Mouse (Mus musculus) kidney, adult 2 months (tissue): ENCODE measurements around the gene Sema4d.

Experiments
- CTCF ChIP-seq: fragments of 200-500 bp; conservative IDR thresholded peaks from 2 replicates; pipeline ENCODE4 v1.5.1; 2011; ENCODE audit warnings: low read depth, mild to moderate bottlenecking, control low read depth, low read length, moderate library complexity, mixed read lengths; ENCODE audit not compliant: insufficient read depth, insufficient read length
- POLR2A ChIP-seq: fragments of 200-500 bp; IDR thresholded peaks from one replicate; pipeline ENCODE4 v1.6.1; 2011; ENCODE audit warnings: low read depth, low read length, control low read depth

DNA sequence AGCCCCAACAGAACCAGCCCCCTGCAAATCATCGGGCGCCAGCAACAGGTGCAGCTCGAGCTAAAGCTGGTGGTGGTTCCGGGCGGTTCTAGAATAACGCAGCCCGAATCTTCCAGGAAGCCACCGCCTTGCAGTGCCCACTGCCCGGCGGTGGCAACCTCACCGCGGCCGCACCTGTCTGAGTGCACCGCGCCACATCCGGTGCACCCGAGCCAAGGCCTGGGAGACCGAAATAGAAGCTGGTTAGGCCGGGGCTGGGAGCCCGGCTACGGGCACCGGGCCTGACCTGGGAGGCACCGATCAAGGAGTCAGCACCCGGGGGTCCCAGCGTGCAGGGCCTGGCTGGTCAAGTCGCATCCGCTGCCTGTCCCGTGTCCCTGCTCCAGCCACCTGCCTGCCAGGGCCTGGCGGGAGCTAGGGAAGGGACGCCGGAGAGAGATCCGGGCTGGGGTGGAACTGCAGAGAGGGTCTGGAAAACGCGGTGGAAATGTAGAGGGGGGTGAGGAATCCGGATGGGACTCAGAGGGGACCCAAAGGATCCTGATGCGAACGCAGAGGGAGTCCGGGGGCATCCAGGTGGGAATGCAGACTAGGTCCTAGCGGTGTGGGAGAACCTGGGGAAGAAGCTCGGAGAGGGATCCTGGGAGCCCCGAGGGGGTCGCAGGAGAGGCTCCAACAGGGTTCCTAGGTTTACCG is 670 bp downstream of the Sema4d start:
- TF ChIP-seq CTCF (no peak), POLR2A (no peak)
